Mouse (Mus musculus) C2C12 (cell line): ENCODE measurements around the gene Acox3. TPM values are rescaled to one million over a fixed set of nuclear protein-coding genes. Genes with fewer than 3 reads are reported as not detected.

Source experiments
- H3K27me3 ChIP-seq: one replicate; pipeline ENCODE4 v1.6.1; 2011; ENCODE audit not compliant: control insufficient read depth, insufficient read depth, insufficient read length
- H3K36me3 ChIP-seq: one replicate; pipeline ENCODE4 v1.6.1; 2011; ENCODE audit not compliant: control insufficient read depth, insufficient read depth
- H3K4me3 ChIP-seq: one replicate; pipeline ENCODE4 v1.5.1; 2011; ENCODE audit warnings: mild to moderate bottlenecking, control low read depth; ENCODE audit not compliant: poor library complexity, insufficient read depth, severe bottlenecking
- H3K79me2 ChIP-seq: one replicate; pipeline ENCODE4 v1.6.1; 2011; ENCODE audit not compliant: control insufficient read depth, insufficient read depth
- H3K79me3 ChIP-seq: one replicate; pipeline ENCODE4 v1.6.1; 2011; ENCODE audit warnings: low read depth, control low read depth
- H3ac ChIP-seq: one replicate; pipeline ENCODE3; 2011; ENCODE audit warnings: low read depth; ENCODE audit not compliant: control insufficient read depth, insufficient read length
- CEBPB ChIP-seq: IDR thresholded peaks from one replicate; pipeline ENCODE4 v1.6.1; 2011; ENCODE audit warnings: low read depth, mild to moderate bottlenecking, control low read depth, moderate library complexity
- CTCF ChIP-seq: IDR thresholded peaks from one replicate; pipeline ENCODE4 v1.5.1; 2011; ENCODE audit not compliant: control insufficient read depth, insufficient read depth, insufficient read length
- FOSL1 ChIP-seq: IDR thresholded peaks from one replicate; pipeline ENCODE4 v1.8.0; 2011; ENCODE audit warnings: mild to moderate bottlenecking, low read length; ENCODE audit not compliant: poor library complexity, insufficient read depth, severe bottlenecking
- MAX ChIP-seq: IDR thresholded peaks from one replicate; pipeline ENCODE4 v1.6.1; 2011; ENCODE audit warnings: mild to moderate bottlenecking, control low read depth
- MYOD1 ChIP-seq: IDR thresholded peaks from one replicate; pipeline ENCODE4 v1.6.1; 2011; ENCODE audit warnings: low read depth; ENCODE audit not compliant: control insufficient read depth, insufficient read length
- MYOG ChIP-seq: IDR thresholded peaks from one replicate; pipeline ENCODE4 v1.6.1; 2011; ENCODE audit not compliant: control insufficient read depth, insufficient read length; ENCODE audit errors: extremely low read depth
- USF1 ChIP-seq: IDR thresholded peaks from one replicate; pipeline ENCODE4 v1.6.1; 2011; ENCODE audit warnings: low read depth, mild to moderate bottlenecking, control low read depth, moderate library complexity
- long read RNA-seq, 2 experiments: library from polyadenylated mRNA; unstranded; transcript quantifications; one replicate each; pipeline ENCODE4 v2.0.0; 2019 to 2020
- polyA plus RNA-seq: library from polyadenylated mRNA; unstranded; fragments of >200 nt; fragmentation: generic; extraction: Trizol; gene quantifications from one replicate; pipeline ENCODE4 v1.2.1, GENCODE M21; 2012; ENCODE audit warnings: missing spikeins

Acox3 gene
- polyA plus RNA-seq: 8.6 TPM
- long read RNA-seq, experiment 1, partial matches to known transcripts: 0 of 5 reads
- long read RNA-seq, experiment 1, other reads (novel, unspliced or antisense): 3 of 5 reads
- long read RNA-seq, experiment 2, transcript Acox3-202 (19 exons, 3,976 nt): major isoform, 7 of 19 reads
- long read RNA-seq, experiment 2, partial matches to known transcripts: 4 of 19 reads
- long read RNA-seq, experiment 2, other reads (novel, unspliced or antisense): 7 of 19 reads

DNA sequence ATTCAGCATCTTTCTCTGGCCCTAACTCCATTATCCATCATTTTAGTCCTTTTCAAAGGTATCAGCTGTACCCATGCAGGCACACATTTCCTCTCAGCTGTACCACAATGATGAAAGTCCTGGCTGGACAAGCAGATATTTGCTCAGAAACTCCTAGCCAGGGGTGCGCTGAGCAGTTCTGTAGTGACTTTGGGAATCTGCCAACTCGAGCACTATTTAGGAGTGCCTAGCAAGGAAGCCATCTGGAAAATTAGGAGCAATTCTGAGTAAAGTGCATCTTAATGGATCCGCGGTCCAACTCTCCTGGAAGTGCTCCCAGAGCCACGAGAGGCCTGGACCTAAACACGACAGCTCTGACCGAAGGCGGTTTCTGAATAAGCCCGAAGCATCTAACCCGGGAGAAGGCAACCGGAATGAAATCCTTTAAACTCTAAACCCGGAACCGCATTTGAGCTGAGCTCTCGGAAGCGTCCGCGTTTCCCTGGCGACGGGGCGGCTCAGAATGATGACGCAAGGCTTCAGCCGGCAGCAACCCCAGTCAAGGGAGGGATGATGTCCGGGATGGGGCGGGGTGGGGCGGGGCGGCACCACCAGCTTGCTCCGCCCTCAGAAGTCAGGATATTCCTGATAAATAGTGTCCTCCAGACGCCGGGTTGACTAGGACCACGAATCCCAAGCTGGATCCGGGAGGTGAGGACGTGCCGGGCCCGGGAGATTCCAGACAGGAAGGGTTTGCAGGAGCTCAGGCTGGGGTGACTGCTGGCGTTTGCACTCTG is at the start of gene Acox3:
Acox3 (plus strand) TSS at position 596 of the 776 bp plus-strand sequence.
- no peaks in the 10 kb centered on the region for H3K79me2 ChIP-seq
- TF ChIP-seq MYOD1: no peak
- no peak for TF ChIP-seq CEBPB
- no peak for TF ChIP-seq CTCF
- no peak for TF ChIP-seq MYOG
- TF ChIP-seq MAX: no peak
- TF ChIP-seq USF1: no peak
- TF ChIP-seq FOSL1: no peak
- no peaks in the 10 kb centered on the region for H3K36me3 ChIP-seq
- no peaks in the 10 kb centered on the region for H3K27me3 ChIP-seq
- H3ac ChIP-seq: peak within 1 kb of the TSS; percentile 81
- no peaks in the 10 kb centered on the region for H3K79me3 ChIP-seq
- H3K4me3 ChIP-seq: peak within 1 kb of the TSS; percentile 44

DNA sequence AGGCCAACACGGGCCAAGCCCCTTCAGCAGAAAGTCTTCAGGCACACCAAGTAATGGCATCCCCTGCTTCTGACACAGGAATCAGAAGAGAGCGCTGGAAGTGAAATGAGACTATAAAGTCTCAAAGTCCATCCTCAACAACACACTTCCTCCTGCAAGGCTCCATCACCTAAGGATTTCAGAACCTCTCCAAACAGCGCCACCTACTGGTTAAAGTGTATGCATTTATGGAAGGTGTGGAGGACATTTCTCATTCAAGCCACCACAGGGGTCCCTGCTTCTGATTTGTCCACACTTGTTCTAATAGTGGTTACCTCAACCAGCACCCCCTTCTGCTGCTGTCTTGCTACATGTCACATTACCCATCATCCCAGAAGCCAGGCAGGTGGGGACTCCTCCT is 46.6 kb upstream of the Acox3 start:
- TF ChIP-seq USF1 (no peak), MYOG (no peak)
- Histone ChIP-seq H3K79me3 (no peaks in the 10 kb centered on the region), H3K36me3 (no peaks in the 10 kb centered on the region), H3K27me3 (peaks cover 36% of the 10 kb centered on the region), H3K79me2 (no peaks in the 10 kb centered on the region), H3ac (no peak overlapping the region), H3K4me3 (no peak overlapping the region)

- no peak for TF ChIP-seq MYOD1
- H3ac ChIP-seq: no peak overlapping the region
- no peaks in the 10 kb centered on the region for H3K79me3 ChIP-seq
- peaks cover 41% of the 10 kb centered on the region for H3K27me3 ChIP-seq
- no peaks in the 10 kb centered on the region for H3K36me3 ChIP-seq
- H3K79me2 ChIP-seq: no peaks in the 10 kb centered on the region
- H3K4me3 ChIP-seq: no peak overlapping the region
Measured at GRCm38 (mm10) chr5:35537474-35537873, 45.4 kb upstream of the Acox3 start.

DNA sequence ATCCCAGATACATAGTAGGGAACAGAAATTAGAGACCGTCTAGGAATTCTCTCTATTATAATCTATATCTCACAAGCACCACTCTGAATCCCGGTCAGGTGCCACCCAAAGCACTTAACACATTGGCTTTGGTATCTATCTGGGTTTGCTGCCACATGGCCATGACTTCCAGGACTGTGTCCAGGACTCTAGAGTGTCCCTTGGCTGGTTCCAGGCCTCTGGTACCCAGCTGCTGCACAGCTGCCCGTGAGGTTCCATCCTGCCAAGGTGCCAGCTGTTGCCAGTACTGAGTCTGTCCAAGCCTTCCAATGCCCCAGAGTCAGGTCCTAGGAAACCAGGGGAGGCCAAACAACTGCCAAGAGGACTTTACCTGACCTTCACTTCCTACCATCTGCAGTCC is 44.8 kb upstream of the Acox3 start:
- Histone ChIP-seq H3K4me3 (no peak overlapping the region), H3ac (no peak overlapping the region), H3K79me3 (no peaks in the 10 kb centered on the region), H3K27me3 (peaks cover 38% of the 10 kb centered on the region), H3K79me2 (no peaks in the 10 kb centered on the region), H3K36me3 (no peaks in the 10 kb centered on the region)
- TF ChIP-seq MYOG: no peak
- no peak for TF ChIP-seq CTCF
- no peak for TF ChIP-seq CEBPB
- TF ChIP-seq USF1: no peak
- no peak for TF ChIP-seq MAX
- no peak for TF ChIP-seq FOSL1
- TF ChIP-seq MYOD1: no peak

GRCm38 (mm10) chr5:35539576-35539975 is 43.3 kb upstream of the Acox3 start:
- H3K36me3 ChIP-seq: no peaks in the 10 kb centered on the region
- no peaks in the 10 kb centered on the region for H3K79me3 ChIP-seq
- H3K27me3 ChIP-seq: peaks cover 49% of the 10 kb centered on the region
- H3K79me2 ChIP-seq: no peaks in the 10 kb centered on the region
- no peak overlapping the region for H3ac ChIP-seq
- no peak for TF ChIP-seq CEBPB
- TF ChIP-seq USF1: no peak
- TF ChIP-seq CTCF: no peak
- no peak for TF ChIP-seq MAX
- TF ChIP-seq MYOG: no peak
- no peak for TF ChIP-seq FOSL1
- TF ChIP-seq MYOD1: no peak
- H3K4me3 ChIP-seq: no peak overlapping the region

GRCm38 (mm10) chr5:35540555-35540954 is 42.3 kb upstream of the Acox3 start:
- no peak for TF ChIP-seq USF1
- no peak for TF ChIP-seq MYOD1
- no peak for TF ChIP-seq CEBPB
- TF ChIP-seq FOSL1: no peak
- TF ChIP-seq MYOG: no peak
- TF ChIP-seq CTCF: no peak
- no peak for TF ChIP-seq MAX
- no peaks in the 10 kb centered on the region for H3K36me3 ChIP-seq

More at GRCm38 (mm10) chr5:35540555-35540954, 42.3 kb upstream of the Acox3 start:
- peaks cover 50% of the 10 kb centered on the region for H3K27me3 ChIP-seq
- no peak overlapping the region for H3K4me3 ChIP-seq
- no peaks in the 10 kb centered on the region for H3K79me2 ChIP-seq
- H3K79me3 ChIP-seq: no peaks in the 10 kb centered on the region
- no peak overlapping the region for H3ac ChIP-seq
